Mouse (Mus musculus): Measurements from ENCODE around the gene Slc3a1. TPM values are rescaled to one million over a fixed set of nuclear protein-coding genes. Genes with fewer than 3 reads are reported as not detected.

The Slc3a1 gene
- total RNA-seq, 1 experiment from 2014 or later: not detected

DNA sequence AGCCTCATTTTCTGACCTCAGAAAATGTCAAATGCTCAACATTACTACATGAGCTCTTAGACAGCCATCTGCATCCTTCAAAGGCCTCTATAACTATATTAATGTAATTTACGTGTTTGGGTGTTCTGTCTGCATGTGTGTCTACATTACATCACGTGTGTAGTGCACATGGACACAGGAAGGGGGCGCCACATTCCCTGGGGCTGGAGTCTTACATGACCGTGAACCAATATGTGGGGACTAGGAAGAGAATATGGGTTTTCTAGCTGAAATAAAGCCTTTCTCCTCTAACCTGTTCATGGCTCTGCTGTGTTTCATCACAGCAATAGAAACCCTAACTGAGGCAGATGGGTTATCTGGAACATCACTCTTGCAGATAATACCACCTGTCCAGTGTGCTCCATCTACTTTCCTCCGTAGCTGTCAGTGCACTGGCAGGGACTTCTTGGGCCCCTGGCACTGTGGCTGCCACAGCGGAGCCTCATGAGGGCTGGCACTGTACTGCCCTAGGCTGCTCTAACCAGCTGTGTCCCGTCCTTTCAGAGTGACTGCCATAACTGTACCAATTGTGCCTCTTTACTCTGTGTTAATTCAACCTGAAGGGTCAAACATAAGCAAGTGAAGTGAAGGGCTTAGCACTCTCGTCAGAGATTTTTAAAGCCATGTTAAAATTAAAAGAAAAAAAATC is 43.1 kb downstream of the Slc3a1 start:
- ATAC-seq (replicated peaks in 1 of 2; ENCODE audit: insufficient read depth in 1 of 2, low FRiP score in 2 of 2, low TSS enrichment in 1 of 2, low read depth in 1 of 2, poor library complexity in 2 of 2, severe bottlenecking in 2 of 2): no peak

GRCm38 (mm10) chr17:85072383-85072782 is 44.2 kb downstream of the Slc3a1 start:
- ATAC-seq (replicated peaks in 1 of 2; ENCODE audit: insufficient read depth in 1 of 2, low FRiP score in 2 of 2, low TSS enrichment in 1 of 2, low read depth in 1 of 2, poor library complexity in 2 of 2, severe bottlenecking in 2 of 2): no peak

- ATAC-seq (replicated peaks in 1 of 2; ENCODE audit: insufficient read depth in 1 of 2, low FRiP score in 2 of 2, low TSS enrichment in 1 of 2, low read depth in 1 of 2, poor library complexity in 2 of 2, severe bottlenecking in 2 of 2): no peak
Observed at GRCm38 (mm10) chr17:85073214-85073613, 45.0 kb downstream of the Slc3a1 start.

- ATAC-seq (replicated peaks in 1 of 2; ENCODE audit: insufficient read depth in 1 of 2, low FRiP score in 2 of 2, low TSS enrichment in 1 of 2, low read depth in 1 of 2, poor library complexity in 2 of 2, severe bottlenecking in 2 of 2): no peak
Observed at GRCm38 (mm10) chr17:85074083-85074482, 45.9 kb downstream of the Slc3a1 start.

- no peak for ATAC-seq (replicated peaks in 1 of 2; ENCODE audit: insufficient read depth in 1 of 2, low FRiP score in 2 of 2, low TSS enrichment in 1 of 2, low read depth in 1 of 2, poor library complexity in 2 of 2, severe bottlenecking in 2 of 2)
Observed at GRCm38 (mm10) chr17:85079276-85079675, 51.1 kb downstream of the Slc3a1 start.

GRCm38 (mm10) chr17:85080781-85081180 is 52.6 kb downstream of the Slc3a1 start:
- ATAC-seq (replicated peaks in 1 of 2; ENCODE audit: insufficient read depth in 1 of 2, low FRiP score in 2 of 2, low TSS enrichment in 1 of 2, low read depth in 1 of 2, poor library complexity in 2 of 2, severe bottlenecking in 2 of 2): no peak

GRCm38 (mm10) chr17:85085335-85085734 is 57.2 kb downstream of the Slc3a1 start:
- no peak for ATAC-seq (replicated peaks in 1 of 2; ENCODE audit: insufficient read depth in 1 of 2, low FRiP score in 2 of 2, low TSS enrichment in 1 of 2, low read depth in 1 of 2, poor library complexity in 2 of 2, severe bottlenecking in 2 of 2)

GRCm38 (mm10) chr17:85086501-85086900 is 58.3 kb downstream of the Slc3a1 start:
- no peak for ATAC-seq (replicated peaks in 1 of 2; ENCODE audit: insufficient read depth in 1 of 2, low FRiP score in 2 of 2, low TSS enrichment in 1 of 2, low read depth in 1 of 2, poor library complexity in 2 of 2, severe bottlenecking in 2 of 2)

DNA sequence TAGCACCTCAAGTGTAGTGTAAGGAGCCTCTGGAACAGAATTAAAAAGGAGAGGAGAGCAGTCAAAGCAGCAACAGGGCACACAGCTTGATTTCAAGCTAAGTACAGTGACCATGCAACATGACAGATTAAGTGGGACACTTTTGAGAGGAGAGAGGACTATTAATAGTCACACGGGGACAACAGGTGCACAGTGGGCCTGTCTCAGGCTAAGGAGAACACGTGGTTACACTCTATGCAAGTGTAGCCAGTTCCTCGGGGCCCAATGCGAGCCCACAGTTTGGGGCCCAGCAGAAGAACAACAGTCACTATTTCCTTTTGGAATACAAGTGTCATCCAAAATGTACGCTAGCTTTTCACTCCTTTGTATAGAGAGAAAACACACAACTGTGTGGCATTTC is 59.4 kb downstream of the Slc3a1 start:
- no peak for ATAC-seq (replicated peaks in 1 of 2; ENCODE audit: insufficient read depth in 1 of 2, low FRiP score in 2 of 2, low TSS enrichment in 1 of 2, low read depth in 1 of 2, poor library complexity in 2 of 2, severe bottlenecking in 2 of 2)

DNA sequence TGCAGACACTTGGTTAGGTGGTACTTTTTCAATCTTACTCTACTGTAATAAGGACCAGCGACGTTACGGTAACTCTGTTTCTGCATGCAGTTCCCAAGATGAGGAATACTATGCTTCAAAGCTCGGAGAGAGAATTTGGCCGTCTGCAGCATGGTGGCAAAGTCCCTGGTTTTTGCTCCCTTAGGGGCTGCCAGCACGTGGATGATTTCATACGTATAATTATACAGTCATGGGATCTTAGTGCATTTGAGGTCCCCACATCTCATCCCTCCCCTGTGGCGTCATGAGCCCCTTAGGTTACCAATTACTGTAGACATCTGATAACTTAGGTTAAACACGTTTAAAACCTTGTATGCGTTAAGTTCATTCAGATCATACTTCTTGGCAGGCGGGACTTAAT is 60.2 kb downstream of the Slc3a1 start:
- ATAC-seq (replicated peaks in 1 of 2; ENCODE audit: insufficient read depth in 1 of 2, low FRiP score in 2 of 2, low TSS enrichment in 1 of 2, low read depth in 1 of 2, poor library complexity in 2 of 2, severe bottlenecking in 2 of 2): no peak

GRCm38 (mm10) chr17:85089011-85089410 is 60.8 kb downstream of the Slc3a1 start:
- no peak for ATAC-seq (replicated peaks in 1 of 2; ENCODE audit: insufficient read depth in 1 of 2, low FRiP score in 2 of 2, low TSS enrichment in 1 of 2, low read depth in 1 of 2, poor library complexity in 2 of 2, severe bottlenecking in 2 of 2)

GRCm38 (mm10) chr17:85089621-85090020 is 61.4 kb downstream of the Slc3a1 start:
- ATAC-seq (replicated peaks in 1 of 2; ENCODE audit: insufficient read depth in 1 of 2, low FRiP score in 2 of 2, low TSS enrichment in 1 of 2, low read depth in 1 of 2, poor library complexity in 2 of 2, severe bottlenecking in 2 of 2): no peak

- ATAC-seq (replicated peaks in 1 of 2; ENCODE audit: insufficient read depth in 1 of 2, low FRiP score in 2 of 2, low TSS enrichment in 1 of 2, low read depth in 1 of 2, poor library complexity in 2 of 2, severe bottlenecking in 2 of 2): peak; percentile 97 to 98
Observed at GRCm38 (mm10) chr17:85090120-85091099, 62.2 kb downstream of the Slc3a1 start, which contains the start of the genes Prepl and Camkmt. Gene Prepl (minus strand): TSS chr17:85090241. Gene Camkmt (plus strand): TSS chr17:85090552.

DNA sequence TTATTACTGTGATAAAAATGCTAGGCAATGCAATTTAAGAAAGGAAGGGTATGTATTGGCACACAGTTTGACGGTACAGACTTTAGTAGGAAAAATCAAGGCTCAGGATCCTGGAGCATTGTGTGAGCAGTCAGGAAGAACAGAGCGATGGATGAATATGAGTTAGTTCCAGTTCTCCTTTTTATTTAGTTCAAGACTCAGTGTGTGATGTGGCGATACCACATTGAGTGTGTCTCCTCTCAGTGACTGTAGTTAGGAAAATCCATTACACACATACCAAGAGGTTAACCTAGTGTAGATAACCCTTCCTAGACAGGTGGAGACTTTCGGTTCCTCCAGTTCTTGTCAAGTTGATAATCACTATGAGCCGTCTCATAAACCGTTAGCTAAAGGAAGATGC is 63.6 kb downstream of the Slc3a1 start:
- no peak for ATAC-seq (replicated peaks in 1 of 2; ENCODE audit: insufficient read depth in 1 of 2, low FRiP score in 2 of 2, low TSS enrichment in 1 of 2, low read depth in 1 of 2, poor library complexity in 2 of 2, severe bottlenecking in 2 of 2)

GRCm38 (mm10) chr17:85096396-85096795 is 68.2 kb downstream of the Slc3a1 start:
- no peak for ATAC-seq (replicated peaks in 1 of 2; ENCODE audit: insufficient read depth in 1 of 2, low FRiP score in 2 of 2, low TSS enrichment in 1 of 2, low read depth in 1 of 2, poor library complexity in 2 of 2, severe bottlenecking in 2 of 2)

GRCm38 (mm10) chr17:85098677-85099323 is 70.6 kb downstream of the Slc3a1 start:
- ATAC-seq (replicated peaks in 1 of 2; ENCODE audit: insufficient read depth in 1 of 2, low FRiP score in 2 of 2, low TSS enrichment in 1 of 2, low read depth in 1 of 2, poor library complexity in 2 of 2, severe bottlenecking in 2 of 2): no peak

- ATAC-seq (replicated peaks in 1 of 2; ENCODE audit: insufficient read depth in 1 of 2, low FRiP score in 2 of 2, low TSS enrichment in 1 of 2, low read depth in 1 of 2, poor library complexity in 2 of 2, severe bottlenecking in 2 of 2): no peak
Observed at GRCm38 (mm10) chr17:85100232-85100631, 72.1 kb downstream of the Slc3a1 start.

DNA sequence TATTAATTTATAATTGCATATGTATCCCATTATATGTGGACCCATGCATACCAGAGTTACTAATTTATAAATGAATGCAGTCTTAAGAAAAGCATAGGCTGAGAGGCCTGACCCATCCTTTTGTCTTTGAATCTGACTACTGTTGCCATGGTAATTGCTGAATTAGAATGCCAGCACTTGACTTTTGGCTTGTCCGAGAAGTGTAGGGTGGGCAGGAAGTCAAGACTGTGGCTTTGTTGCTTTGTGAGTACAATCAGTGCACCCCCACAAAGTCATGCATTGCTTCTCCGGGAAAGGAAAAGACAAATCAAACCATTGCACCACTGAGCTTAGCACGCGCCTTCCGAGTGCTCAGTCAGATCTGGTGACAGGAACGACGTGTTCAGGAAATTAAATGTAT is 73.6 kb downstream of the Slc3a1 start:
- ATAC-seq (replicated peaks in 1 of 2; ENCODE audit: insufficient read depth in 1 of 2, low FRiP score in 2 of 2, low TSS enrichment in 1 of 2, low read depth in 1 of 2, poor library complexity in 2 of 2, severe bottlenecking in 2 of 2): no peak

Data from hematopoietic stem cell, adult 5-6 weeks (primary cell).